Mouse (Mus musculus) stomach, embryonic 14.5 days (tissue): ENCODE data around the gene Myadm. TPM values are rescaled to one million over a fixed set of nuclear protein-coding genes. Genes with fewer than 3 reads are reported as not detected.
"Not testable (repeated sequence)": the region's sequence is repeated elsewhere in the genome, so short reads cannot be mapped to it uniquely, and the experiment has no call there.

ENCODE experiments used
- ATAC-seq: fragments of 200-750 bp; cut with Nextera tagmentation; 2 replicates; pipeline ENCODE4 v1.8.0; 2017; ENCODE audit warnings: low read depth, moderate TSS enrichment; ENCODE audit not compliant: insufficient number of reproducible peaks, insufficient read depth, low FRiP score
- H3K27ac ChIP-seq: fragments of 300-500 bp; sonication (generic); 2 replicates; pipeline ENCODE4 v1.5.1; 2014; ENCODE audit warnings: mild to moderate bottlenecking, low read length, moderate library complexity, mixed read lengths
- H3K27me3 ChIP-seq: fragments of 300-500 bp; sonication (generic); 2 replicates; pipeline ENCODE4 v1.6.1; 2014; ENCODE audit warnings: low read length, control low read depth, mixed read lengths; ENCODE audit not compliant: control insufficient read depth, insufficient read depth
- H3K36me3 ChIP-seq: fragments of 300-500 bp; sonication (generic); 2 replicates; pipeline ENCODE4 v1.6.1; 2014; ENCODE audit warnings: mild to moderate bottlenecking, control low read depth, low read length, moderate library complexity, mixed read lengths; ENCODE audit not compliant: control insufficient read depth, insufficient read depth
- H3K4me1 ChIP-seq: fragments of 300-500 bp; sonication (generic); 2 replicates; pipeline ENCODE4 v1.6.1; 2014; ENCODE audit warnings: low read length, control low read depth, mixed read lengths; ENCODE audit not compliant: control insufficient read depth, insufficient read depth
- H3K4me2 ChIP-seq: fragments of 300-500 bp; sonication (generic); replicated peaks from 2 replicates; pipeline ENCODE4 v1.6.1; 2014; ENCODE audit warnings: low read depth, low read length, control low read depth
- H3K4me3 ChIP-seq: fragments of 300-500 bp; sonication (generic); 2 replicates; pipeline ENCODE4 v1.5.1; 2014; ENCODE audit warnings: low read depth, low read length, control low read depth
- H3K9ac ChIP-seq: fragments of 300-500 bp; sonication (generic); replicated peaks from 2 replicates; pipeline ENCODE4 v1.6.1; 2014; ENCODE audit warnings: low read depth, mild to moderate bottlenecking, control low read depth, low read length, moderate library complexity, mixed read lengths
- H3K9me3 ChIP-seq: fragments of 300-500 bp; sonication (generic); 2 replicates; pipeline ENCODE4 v1.6.1; 2016; ENCODE audit warnings: low read depth, low read length, control low read depth; ENCODE audit not compliant: control insufficient read depth
- WGBS: fragments of 180-500 bp; shearing (Covaris S2); extraction: QIAGEN DNeasy Blood & Tissue Kit; methylation state at CpG from one replicate; pipeline ENCODE4 v1.1.7; 2014; 5-methylcytosine and 5-hydroxymethylcytosine counted together
- polyA plus RNA-seq: library from polyadenylated mRNA; unstranded; fragments of >200 nt; fragmentation: Nextera tagmentation; extraction: Ambion mirVana; gene quantifications from 2 replicates; pipeline ENCODE4 v1.2.1, GENCODE M21; 2014

Gene Myadm
- polyA plus RNA-seq, 1 experiment from 2014 or later: 204 TPM

- Histone ChIP-seq H3K9me3 (no peaks in the 10 kb centered on the region), H3K36me3 (no peaks in the 10 kb centered on the region), H3K4me3 (no peak overlapping the region), H3K9ac (no peak overlapping the region), H3K4me1 (0 out of 2 replicates have a peak, but pooled peaks cover 7% of the 10 kb centered on the region), H3K4me2 (no peak overlapping the region), H3K27me3 (no peaks in the 10 kb centered on the region), H3K27ac (no peak overlapping the region)
- 89% methylated on average over 11 of the region's 11 CpGs for WGBS
- ATAC-seq: no peak
Measured at GRCm38 (mm10) chr7:3283081-3283875, 5.6 kb upstream of the Myadm start.

- H3K4me1 ChIP-seq: 0 out of 2 replicates have a peak, but pooled peaks cover 7% of the 10 kb centered on the region
- H3K36me3 ChIP-seq: no peaks in the 10 kb centered on the region
- no peak overlapping the region for H3K4me3 ChIP-seq
- H3K9me3 ChIP-seq: no peaks in the 10 kb centered on the region
- no peak for ATAC-seq
- no peak overlapping the region for H3K4me2 ChIP-seq
- 85% methylated on average over 10 of the region's 10 CpGs for WGBS
- H3K27me3 ChIP-seq: no peaks in the 10 kb centered on the region
- no peak overlapping the region for H3K9ac ChIP-seq
- H3K27ac ChIP-seq: no peak overlapping the region
Measured at GRCm38 (mm10) chr7:3284604-3285003, 4.3 kb upstream of the Myadm start.

GRCm38 (mm10) chr7:3286036-3286435, 2.8 kb upstream of the Myadm start:
- Histone ChIP-seq H3K4me3 (no peak overlapping the region), H3K9me3 (no peaks in the 10 kb centered on the region), H3K27ac (no peak overlapping the region), H3K4me1 (peaks cover 9% of the 10 kb centered on the region; the same call in 1 of the 2 replicates), H3K9ac (no peak overlapping the region), H3K4me2 (no peak overlapping the region), H3K36me3 (no peaks in the 10 kb centered on the region), H3K27me3 (no peaks in the 10 kb centered on the region)
- 87% methylated on average over 5 of the region's 5 CpGs for WGBS
- ATAC-seq: no peak

- Histone ChIP-seq H3K36me3 (no peaks in the 10 kb centered on the region), H3K9me3 (no peaks in the 10 kb centered on the region), H3K27me3 (no peaks in the 10 kb centered on the region), H3K4me2 (no peak overlapping the region), H3K27ac (peak overlapping the region; percentile 67; the same call in 1 of the 2 replicates), H3K4me1 (peaks cover 17% of the 10 kb centered on the region; the same call in 1 of the 2 replicates), H3K4me3 (no peak overlapping the region), H3K9ac (no peak overlapping the region)
- no peak for ATAC-seq
- 53% methylated on average over 7 of the region's 7 CpGs for WGBS
Measured at GRCm38 (mm10) chr7:3287186-3287585, 1.7 kb upstream of the Myadm start.

- peaks cover 8% of the 10 kb centered on the region; the same call in 1 of the 2 replicates for H3K36me3 ChIP-seq
- peak overlapping the region; percentile 73 for H3K4me2 ChIP-seq
- H3K27me3 ChIP-seq: no peaks in the 10 kb centered on the region
- peaks cover 29% of the 10 kb centered on the region; the same call in 1 of the 2 replicates for H3K4me1 ChIP-seq
- H3K4me3 ChIP-seq: peak overlapping the region; percentile 54
- WGBS: 0% methylated on average over 18 of the region's 18 CpGs
- ATAC-seq: peak; percentile 88
- peak overlapping the region; percentile 55 for H3K9ac ChIP-seq
- H3K27ac ChIP-seq: peak overlapping the region; percentile 97
- H3K9me3 ChIP-seq: no peaks in the 10 kb centered on the region
Measured at GRCm38 (mm10) chr7:3290257-3291033, 1.6 kb downstream of the Myadm start.

GRCm38 (mm10) chr7:3291197-3291596, 2.3 kb downstream of the Myadm start:
- H3K27ac ChIP-seq: peak overlapping the region; percentile 94
- peaks cover 32% of the 10 kb centered on the region; the same call in 1 of the 2 replicates for H3K4me1 ChIP-seq
- WGBS: 9% methylated on average over 6 of the region's 6 CpGs
- H3K4me3 ChIP-seq: peak overlapping the region; percentile 54
- H3K36me3 ChIP-seq: peaks cover 15% of the 10 kb centered on the region; the same call in 1 of the 2 replicates
- no peaks in the 10 kb centered on the region for H3K9me3 ChIP-seq
- ATAC-seq: no peak
- peak overlapping the region; percentile 55 for H3K9ac ChIP-seq
- no peaks in the 10 kb centered on the region for H3K27me3 ChIP-seq
- H3K4me2 ChIP-seq: peak overlapping the region; percentile 73

GRCm38 (mm10) chr7:3291764-3292163, 2.9 kb downstream of the Myadm start:
- H3K27ac ChIP-seq: peak overlapping the region; percentile 94
- no peaks in the 10 kb centered on the region for H3K27me3 ChIP-seq
- peak overlapping the region; percentile 73 for H3K4me2 ChIP-seq
- WGBS: 57% methylated on average over 3 of the region's 3 CpGs
- H3K9ac ChIP-seq: peak overlapping the region; percentile 55; the same call in 1 of the 2 replicates
- no peaks in the 10 kb centered on the region for H3K9me3 ChIP-seq
- H3K4me1 ChIP-seq: peaks cover 29% of the 10 kb centered on the region; the same call in 1 of the 2 replicates
- H3K4me3 ChIP-seq: peak overlapping the region; percentile 54
- no peak for ATAC-seq
- H3K36me3 ChIP-seq: peaks cover 21% of the 10 kb centered on the region; the same call in 1 of the 2 replicates

- H3K9me3 ChIP-seq, ATAC-seq, H3K27me3 ChIP-seq: not testable (repeated sequence)
- Histone ChIP-seq H3K9ac (peak overlapping the region; percentile 55; the same call in 1 of the 2 replicates), H3K27ac (peak overlapping the region; percentile 94), H3K36me3 (peaks cover 26% of the 10 kb centered on the region), H3K4me1 (peaks cover 25% of the 10 kb centered on the region; the same call in 1 of the 2 replicates), H3K4me3 (peak overlapping the region; percentile 54), H3K4me2 (peak overlapping the region; percentile 73)
- 58% methylated on average over 10 of the region's 12 CpGs for WGBS
Measured at GRCm38 (mm10) chr7:3292271-3292670, 3.4 kb downstream of the Myadm start.
